Mouse (Mus musculus) stomach, embryonic 16.5 days (tissue): Measurements from ENCODE around the gene Ccr9. TPM values are rescaled to one million over a fixed set of nuclear protein-coding genes. Genes with fewer than 3 reads are reported as not detected.

Experiments used
- ATAC-seq: fragments of 200-750 bp; cut with Nextera tagmentation; 2 replicates; pipeline ENCODE4 v1.8.0; 2017; ENCODE audit warnings: moderate number of reproducible peaks, moderate TSS enrichment; ENCODE audit not compliant: insufficient read depth, low FRiP score
- H3K27ac ChIP-seq: fragments of 300-500 bp; sonication (generic); 2 replicates; pipeline ENCODE4 v1.5.1; 2014; ENCODE audit warnings: low read length
- H3K27me3 ChIP-seq: fragments of 300-500 bp; sonication (generic); 2 replicates; pipeline ENCODE4 v1.6.1; 2014; ENCODE audit warnings: low read length, control low read depth, mixed read lengths; ENCODE audit not compliant: control insufficient read depth, insufficient read depth
- H3K36me3 ChIP-seq: fragments of 300-500 bp; sonication (generic); 2 replicates; pipeline ENCODE4 v1.6.1; 2014; ENCODE audit warnings: low read length; ENCODE audit not compliant: control insufficient read depth, insufficient read depth
- H3K4me1 ChIP-seq: fragments of 300-500 bp; sonication (generic); 2 replicates; pipeline ENCODE4 v1.6.1; 2014; ENCODE audit warnings: low read length, control low read depth, mixed read lengths; ENCODE audit not compliant: control insufficient read depth, insufficient read depth
- H3K4me2 ChIP-seq: fragments of 300-500 bp; sonication (generic); 2 replicates; pipeline ENCODE4 v1.6.1; 2014; ENCODE audit warnings: low read depth, low read length, mixed read lengths
- H3K4me3 ChIP-seq: fragments of 300-500 bp; sonication (generic); replicated peaks from 2 replicates; pipeline ENCODE4 v1.5.1; 2014; ENCODE audit warnings: mild to moderate bottlenecking, low read length
- H3K9ac ChIP-seq: fragments of 300-500 bp; sonication (generic); 2 replicates; pipeline ENCODE4 v1.6.1; 2014; ENCODE audit warnings: low read length
- H3K9me3 ChIP-seq: fragments of 300-500 bp; sonication (generic); replicated peaks from 2 replicates; pipeline ENCODE4 v1.6.1; 2016; ENCODE audit warnings: low read length, control low read depth; ENCODE audit not compliant: control insufficient read depth
- WGBS: fragments of 180-500 bp; shearing (Covaris S2); extraction: QIAGEN DNeasy Blood & Tissue Kit; methylation state at CpG from one replicate; pipeline ENCODE4 v1.1.7; 2014; 5-methylcytosine and 5-hydroxymethylcytosine counted together
- polyA plus RNA-seq: library from polyadenylated mRNA; unstranded; fragments of >200 nt; fragmentation: Nextera tagmentation; extraction: Ambion mirVana; gene quantifications from 2 replicates; pipeline ENCODE4 v1.2.1, GENCODE M21; 2015

The Ccr9 gene
- polyA plus RNA-seq, 1 experiment from 2014 or later = 0.41 TPM

- no peak overlapping the region for H3K4me2 ChIP-seq
- no peaks in the 10 kb centered on the region for H3K4me1 ChIP-seq
- no peak overlapping the region for H3K9ac ChIP-seq
- no peak for ATAC-seq
- H3K36me3 ChIP-seq = peaks cover 18% of the 10 kb centered on the region
- H3K4me3 ChIP-seq = no peak overlapping the region
- no peaks in the 10 kb centered on the region for H3K27me3 ChIP-seq
- no peak overlapping the region for H3K27ac ChIP-seq
- WGBS = 69% methylated on average over 3 of the region's 3 CpGs
- no peaks in the 10 kb centered on the region for H3K9me3 ChIP-seq
These were observed 148.4 kb downstream of the Ccr9 start for GRCm38 (mm10) chr9:123826631-123827030.

- peaks cover 10% of the 10 kb centered on the region for H3K36me3 ChIP-seq
- no peak for ATAC-seq
These were observed 150.7 kb downstream of the Ccr9 start for GRCm38 (mm10) chr9:123828916-123829315.

More at GRCm38 (mm10) chr9:123828916-123829315, 150.7 kb downstream of the Ccr9 start:
- Histone ChIP-seq H3K27ac (no peak overlapping the region), H3K4me3 (no peak overlapping the region), H3K9ac (no peak overlapping the region), H3K9me3 (no peaks in the 10 kb centered on the region), H3K4me2 (no peak overlapping the region), H3K27me3 (no peaks in the 10 kb centered on the region), H3K4me1 (no peaks in the 10 kb centered on the region)
- 89% methylated on average over 4 of the region's 4 CpGs for WGBS

Other genes starting within 250 kb of the Ccr9 start
- gene Limd1, start 199.7 kb upstream of the Ccr9 start, polyA plus RNA-seq = 48.8 and 49.6 TPM in 2 replicates
- 63.6 and 65.4 TPM in 2 replicates for gene Sacm1l, start 148.7 kb upstream of the Ccr9 start, polyA plus RNA-seq
- gene Slc6a20b, start 45.9 kb upstream of the Ccr9 start, polyA plus RNA-seq = 0.21 and 0.31 TPM in 2 replicates
- gene Slc6a20a, start 446 bp downstream of the Ccr9 start, polyA plus RNA-seq = 3.4 and 4.7 TPM in 2 replicates
- gene Lztfl1, start 39.3 kb downstream of the Ccr9 start, polyA plus RNA-seq = 46.4 and 47.8 TPM in 2 replicates
- gene Cxcr6, start 128.0 kb downstream of the Ccr9 start, polyA plus RNA-seq = 0.70 and 1.0 TPM in 2 replicates
- 14.7 and 14.8 TPM in 2 replicates for gene Fyco1, start 173.5 kb downstream of the Ccr9 start, polyA plus RNA-seq
- gene Xcr1, start 183.6 kb downstream of the Ccr9 start, polyA plus RNA-seq = not detected in 2 replicates